Mouse (Mus musculus): Measurements from ENCODE around the gene Tbc1d8.

Tbc1d8 gene

DNA sequence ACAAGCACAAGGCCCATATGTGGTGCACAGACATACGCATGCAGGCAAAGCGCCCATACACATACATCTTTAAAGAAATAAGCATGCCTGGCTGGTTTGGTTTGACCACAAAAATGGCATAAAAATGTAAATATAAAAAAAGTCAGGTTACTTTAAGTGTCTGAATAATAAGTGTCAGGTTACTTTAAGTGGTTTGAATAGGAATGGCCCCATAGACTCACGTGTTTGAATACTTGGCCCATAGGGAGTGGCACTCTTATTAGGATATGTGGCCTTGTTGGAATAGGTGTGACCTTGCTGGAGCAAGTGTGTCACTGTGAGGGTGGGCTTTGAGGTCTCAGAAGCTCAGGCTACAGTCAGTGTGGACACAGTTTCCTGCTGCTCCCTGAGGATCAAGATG is 83.9 kb downstream of the Tbc1d8 start:
- no peak for DNase-seq (ENCODE audit: low read depth, low spot score)

DNA sequence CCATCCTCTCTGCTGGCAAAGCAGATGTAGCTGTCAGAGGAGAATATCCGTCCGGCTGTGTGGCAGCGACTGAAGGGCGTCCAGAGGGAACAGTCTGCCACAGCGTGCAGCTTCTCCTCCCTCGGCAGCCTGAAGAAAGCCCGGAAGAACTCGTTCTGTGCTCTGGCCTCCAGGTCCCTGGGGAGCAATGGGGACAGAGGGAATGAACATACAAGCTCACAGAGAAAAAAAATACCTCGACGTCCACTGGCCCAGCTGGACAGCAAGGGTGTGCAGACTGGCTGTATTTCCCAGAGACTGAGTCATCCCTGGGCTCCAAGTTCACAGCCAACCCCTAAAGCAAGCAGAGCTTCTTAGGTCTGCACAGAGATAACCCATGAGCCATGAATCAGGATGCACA is 84.5 kb downstream of the Tbc1d8 start:
- no peak for DNase-seq (ENCODE audit: low read depth, low spot score)

DNA sequence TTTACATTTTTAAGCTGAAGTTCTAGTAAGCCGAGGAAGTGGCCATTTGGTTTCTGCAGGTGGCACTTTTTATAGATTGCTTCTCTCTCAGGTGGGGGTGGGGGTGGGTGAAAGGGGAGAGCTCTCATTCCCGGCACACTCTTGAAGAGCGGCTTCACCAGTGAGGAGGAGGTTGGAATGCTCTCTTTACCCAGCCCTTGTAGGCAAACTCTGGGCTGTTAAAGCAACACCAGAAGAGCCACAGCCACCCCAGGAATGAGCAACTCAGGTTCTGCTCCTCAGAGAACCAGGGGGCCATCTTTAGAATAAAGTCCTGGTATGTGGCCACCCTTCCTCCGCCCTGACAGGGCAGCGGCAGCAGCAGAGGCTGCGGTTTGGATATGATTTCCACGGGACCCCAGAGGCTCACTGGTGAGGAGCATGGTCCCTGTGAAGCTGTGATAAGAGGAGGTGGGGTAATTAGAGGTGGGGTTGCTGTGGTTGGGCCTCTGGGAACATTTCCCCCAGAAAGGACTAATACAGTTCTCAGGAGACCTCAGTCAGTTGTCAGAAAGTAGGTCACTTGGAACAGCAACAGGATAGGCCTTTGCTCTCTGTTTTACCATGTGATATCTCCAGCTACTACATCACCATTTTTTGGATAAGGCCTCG is 85.2 kb downstream of the Tbc1d8 start:
- no peak for DNase-seq (ENCODE audit: low read depth, low spot score)

DNA sequence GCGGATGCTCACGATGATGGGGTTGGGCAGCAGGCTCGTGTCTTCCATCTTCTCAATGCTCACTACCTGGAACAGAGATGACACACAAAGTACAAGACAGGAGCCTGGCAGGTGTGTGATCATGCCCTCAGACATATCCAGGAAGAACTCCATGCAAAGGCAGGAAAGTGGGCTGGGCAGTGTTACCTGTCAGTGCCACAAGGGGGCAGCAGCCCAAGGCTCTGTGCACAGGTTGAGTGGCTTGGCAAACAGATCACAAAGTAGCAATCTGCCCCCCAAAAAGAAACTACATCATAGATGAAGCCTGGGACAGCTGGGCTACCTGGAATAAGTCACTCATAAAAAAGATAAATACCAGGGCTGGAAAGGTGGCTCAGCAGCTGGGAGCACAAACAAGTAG is 86.4 kb downstream of the Tbc1d8 start:
- DNase-seq (ENCODE audit: low read depth, low spot score) = peak; percentile 33

DNA sequence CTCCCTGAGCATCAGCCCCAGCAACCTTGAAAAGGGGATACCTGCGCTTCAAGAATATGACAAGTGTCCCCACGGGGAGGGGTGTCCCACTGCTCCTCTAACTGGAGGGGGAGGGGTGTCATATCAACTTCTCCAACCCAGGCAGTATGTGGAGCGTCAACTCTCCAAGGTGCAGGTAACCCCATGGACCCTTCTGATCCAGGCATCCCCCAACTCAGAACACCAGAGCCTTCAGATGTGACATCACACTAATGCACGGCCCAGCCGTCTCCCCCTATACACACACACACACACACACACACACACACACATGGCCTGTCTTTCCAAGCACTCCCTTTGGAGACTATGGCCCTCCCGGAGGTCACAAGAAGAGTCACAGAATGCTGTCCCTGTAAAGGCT is 86.9 kb downstream of the Tbc1d8 start:
- no peak for DNase-seq (ENCODE audit: low read depth, low spot score)

DNA sequence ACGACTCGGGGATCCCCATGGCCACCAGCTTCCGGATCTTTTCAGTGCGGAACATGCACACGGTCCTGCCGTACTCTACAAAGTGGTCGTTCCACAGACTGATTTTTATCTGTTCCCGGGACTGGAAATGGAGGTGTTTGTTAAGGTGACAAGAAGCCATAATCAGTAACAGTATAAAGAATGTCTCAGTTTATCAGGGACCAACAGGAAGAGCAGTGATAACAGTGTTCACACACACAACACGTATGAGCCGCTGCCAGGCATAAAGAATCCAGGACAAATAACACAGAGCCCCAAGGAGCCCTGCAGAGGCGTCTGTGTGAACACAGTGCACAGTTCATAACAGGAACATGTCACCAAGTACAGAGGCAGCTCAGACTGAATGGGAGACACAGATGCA is 89.2 kb downstream of the Tbc1d8 start:
- DNase-seq (ENCODE audit: low read depth, low spot score) = no peak

DNA sequence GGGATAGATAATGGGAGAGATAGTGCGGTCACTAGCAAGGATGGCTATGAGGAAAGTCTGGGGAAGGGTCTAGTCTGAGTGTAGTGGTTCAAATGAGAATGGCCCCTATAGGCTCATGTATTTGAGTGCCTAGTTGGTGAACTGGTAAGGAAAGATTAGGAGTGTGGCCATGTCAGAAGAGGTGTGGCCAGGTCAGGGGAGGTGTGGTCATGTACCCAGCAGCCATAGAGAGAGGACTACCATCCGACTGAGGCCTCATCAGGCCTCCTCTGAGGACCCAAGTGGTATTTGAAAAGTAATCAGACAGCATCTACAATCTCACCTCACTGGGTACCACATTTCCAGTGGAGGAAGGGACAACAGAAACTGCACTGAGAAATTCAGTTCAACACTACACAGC is 90.4 kb downstream of the Tbc1d8 start:
- no peak for DNase-seq (ENCODE audit: low read depth, low spot score)

DNA sequence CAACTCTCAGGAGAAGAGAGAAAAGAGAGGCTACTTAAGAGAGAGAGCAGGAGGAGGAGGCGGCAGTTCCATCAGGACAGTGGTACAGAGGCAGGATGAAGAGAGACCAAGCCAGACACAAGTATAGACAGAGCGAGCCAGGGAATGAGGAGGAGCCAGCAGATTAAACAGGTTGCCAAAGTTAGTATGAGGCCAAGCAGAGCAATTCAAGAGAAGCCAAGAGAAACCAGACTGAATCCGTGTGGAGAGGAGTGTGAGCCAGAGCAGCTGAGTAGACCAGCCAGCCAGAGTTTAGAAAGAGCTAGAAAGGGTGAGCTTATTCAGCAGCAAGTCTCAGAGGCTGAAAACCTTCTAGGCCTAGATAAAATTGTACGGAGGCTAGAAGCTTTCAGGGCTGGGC is 91.1 kb downstream of the Tbc1d8 start:
- DNase-seq (ENCODE audit: low read depth, low spot score) = no peak

DNA sequence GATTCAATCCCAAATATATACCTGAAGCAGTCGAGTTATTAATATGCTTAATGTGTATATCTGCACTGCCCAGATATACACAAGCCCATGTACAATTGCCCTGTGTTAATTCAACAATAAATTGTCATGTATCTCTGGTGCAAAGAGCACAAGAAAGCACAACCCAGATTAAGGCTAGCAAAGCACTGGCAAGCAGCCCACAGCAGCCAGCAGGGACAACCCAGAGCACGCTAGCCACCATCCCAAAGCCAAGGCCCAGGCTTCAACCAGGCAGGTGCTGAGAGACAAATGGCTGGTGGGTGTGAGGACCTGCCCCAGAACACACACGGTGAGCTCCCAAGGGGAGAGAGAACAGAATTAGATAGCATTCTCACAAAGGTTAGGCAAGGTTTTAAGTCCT is 92.1 kb downstream of the Tbc1d8 start:
- DNase-seq (ENCODE audit: low read depth, low spot score) = no peak

DNA sequence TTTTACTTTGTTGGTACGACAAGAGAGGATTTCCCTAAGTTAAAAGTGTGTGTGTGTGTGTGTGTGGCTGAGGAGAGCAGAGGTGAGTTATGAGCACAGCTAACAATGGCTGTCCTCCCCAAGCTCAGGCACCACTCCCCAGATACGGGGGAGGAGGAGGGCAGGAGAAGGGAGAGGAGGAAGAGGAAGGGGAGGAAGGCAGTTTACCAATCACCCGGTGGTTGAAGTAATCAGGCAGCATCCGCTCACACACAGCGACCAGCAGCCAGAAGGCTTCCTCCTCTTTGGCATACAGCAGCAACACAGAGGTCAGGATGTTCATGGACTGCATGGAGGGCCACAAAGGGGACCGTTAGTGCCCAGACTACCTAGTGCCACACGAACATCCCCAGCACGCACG is 93.6 kb downstream of the Tbc1d8 start:
- DNase-seq (ENCODE audit: low read depth, low spot score) = no peak

DNA sequence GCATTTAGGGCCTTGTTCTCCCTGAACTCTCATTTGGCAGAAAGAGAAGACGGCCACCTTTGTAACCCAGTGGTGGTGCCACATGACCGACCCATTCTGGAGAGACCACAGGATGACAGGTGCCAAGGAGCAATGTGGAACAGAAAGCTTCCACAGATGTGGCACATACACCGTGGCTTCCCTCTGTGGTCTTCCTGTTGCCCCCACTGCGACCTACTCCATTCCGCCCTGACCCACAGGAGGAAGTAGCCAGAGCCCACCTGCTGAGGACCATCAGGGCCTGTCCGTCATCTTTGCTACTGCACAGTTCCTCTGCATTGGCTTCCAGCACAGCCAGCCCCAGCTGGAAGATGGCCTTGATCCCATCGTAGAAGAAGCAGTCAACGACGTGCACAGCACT is 97.5 kb downstream of the Tbc1d8 start:
- DNase-seq (ENCODE audit: low read depth, low spot score) = no peak

DNA sequence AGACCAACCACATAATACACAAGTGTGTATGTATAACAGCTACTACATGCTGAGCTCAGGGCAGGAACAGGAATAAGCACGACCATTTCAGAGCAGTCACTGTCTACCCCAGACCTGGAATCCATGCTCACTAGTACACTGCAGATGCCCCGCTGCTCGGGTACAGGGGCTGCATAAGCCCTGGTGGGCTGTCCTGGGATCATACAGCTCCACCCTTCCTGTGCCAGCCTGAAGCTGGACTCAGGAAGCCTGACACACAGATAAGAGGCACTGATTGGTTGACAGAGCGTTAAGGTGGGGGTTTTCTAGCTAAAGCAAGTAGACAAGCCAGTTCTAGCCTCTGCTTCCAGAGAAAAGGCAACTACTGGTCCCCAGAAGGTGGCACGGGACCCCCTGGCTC is 99.5 kb downstream of the Tbc1d8 start:
- DNase-seq (ENCODE audit: low read depth, low spot score) = no peak

DNA sequence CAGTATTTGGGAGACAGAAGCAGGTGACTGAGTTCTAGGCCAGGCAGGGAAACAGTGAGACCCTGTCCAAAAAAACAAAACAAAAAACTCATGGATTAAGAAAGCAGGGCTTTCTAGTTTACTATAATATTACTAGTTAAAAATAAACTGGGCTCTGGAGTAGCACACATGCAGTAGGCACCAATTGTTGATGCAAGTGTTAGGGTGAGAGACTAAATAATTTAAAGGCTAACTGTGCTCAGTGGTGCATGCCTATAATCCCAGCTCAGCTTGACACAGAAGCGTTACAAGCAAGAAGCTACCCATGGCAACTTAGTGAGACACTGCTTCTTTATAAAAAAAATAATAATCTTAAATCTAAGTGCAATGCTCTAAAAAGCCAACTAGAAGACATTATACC is 100.0 kb downstream of the Tbc1d8 start:
- DNase-seq (ENCODE audit: low read depth, low spot score) = no peak

DNA sequence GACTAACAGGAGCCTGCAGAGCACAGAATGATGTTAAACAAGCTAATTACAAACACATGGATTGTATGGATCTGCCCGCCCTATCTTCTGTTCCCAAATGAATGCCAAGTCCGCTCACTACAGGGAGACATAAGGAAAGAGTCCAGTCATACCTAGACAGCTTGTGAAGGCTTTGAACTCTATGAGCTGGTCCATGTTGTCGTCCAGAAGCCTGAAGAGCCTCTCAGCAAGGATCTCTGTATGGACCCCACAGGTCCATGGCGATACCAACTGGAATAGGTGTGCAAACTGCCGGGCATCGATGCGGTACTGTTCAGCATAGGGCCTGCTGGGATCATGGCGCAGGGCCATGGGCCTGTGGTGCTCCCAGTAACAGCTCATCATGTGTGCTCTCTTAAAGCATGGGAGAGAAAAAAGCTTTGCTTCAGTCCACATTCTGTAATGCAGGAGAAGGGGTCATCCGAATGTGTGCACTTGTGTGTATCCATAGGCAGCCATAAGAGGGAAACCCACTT is 101.8 kb downstream of the Tbc1d8 start:
- no peak for DNase-seq (ENCODE audit: low read depth, low spot score)

DNA sequence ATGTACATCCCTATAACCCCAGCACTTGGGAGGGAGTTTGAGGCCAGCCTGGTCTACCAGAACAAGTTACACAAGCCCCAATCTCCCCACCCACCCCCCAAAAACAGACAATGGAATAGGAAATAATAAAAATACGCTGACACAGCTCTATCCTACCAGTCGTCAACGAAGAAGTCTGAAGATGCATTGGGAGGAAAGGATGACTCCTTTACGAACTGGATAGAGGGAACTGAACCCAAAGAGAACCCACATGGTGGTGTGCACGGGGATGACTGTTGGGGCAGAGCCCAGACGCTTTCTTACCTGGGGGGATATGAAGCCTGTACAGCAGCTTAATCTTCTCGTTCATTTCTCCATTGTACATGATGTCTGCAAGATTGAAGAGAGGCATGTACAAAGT is 102.4 kb downstream of the Tbc1d8 start:
- DNase-seq (ENCODE audit: low read depth, low spot score) = no peak

DNA sequence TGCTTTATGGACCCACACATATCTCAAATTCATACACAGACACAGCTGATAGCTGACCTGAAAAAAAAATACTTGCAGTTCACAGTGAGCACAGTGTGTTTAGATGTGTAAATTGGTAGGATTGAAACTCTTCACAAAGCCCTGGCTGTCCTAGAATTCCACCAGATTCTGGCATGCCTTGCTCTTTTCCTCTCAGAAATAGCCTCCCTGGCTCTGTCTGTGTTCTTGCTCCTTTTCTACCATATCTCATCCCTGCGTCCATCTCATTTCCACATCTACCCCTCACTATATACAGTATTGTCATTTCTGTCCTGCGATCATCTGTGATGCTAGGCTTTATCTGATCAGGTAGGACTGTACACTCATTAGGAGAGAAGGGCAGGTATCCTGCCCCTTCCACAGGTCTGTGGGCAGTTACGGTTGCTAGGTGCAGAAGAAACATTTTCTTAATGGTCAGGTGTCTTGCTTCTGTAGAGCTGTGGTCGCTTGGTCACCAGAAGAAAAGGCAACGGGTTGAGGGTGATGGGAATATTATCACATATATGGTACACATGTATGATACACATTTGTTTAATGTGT is 104.2 kb downstream of the Tbc1d8 start:
- no peak for DNase-seq (ENCODE audit: low read depth, low spot score)

DNA sequence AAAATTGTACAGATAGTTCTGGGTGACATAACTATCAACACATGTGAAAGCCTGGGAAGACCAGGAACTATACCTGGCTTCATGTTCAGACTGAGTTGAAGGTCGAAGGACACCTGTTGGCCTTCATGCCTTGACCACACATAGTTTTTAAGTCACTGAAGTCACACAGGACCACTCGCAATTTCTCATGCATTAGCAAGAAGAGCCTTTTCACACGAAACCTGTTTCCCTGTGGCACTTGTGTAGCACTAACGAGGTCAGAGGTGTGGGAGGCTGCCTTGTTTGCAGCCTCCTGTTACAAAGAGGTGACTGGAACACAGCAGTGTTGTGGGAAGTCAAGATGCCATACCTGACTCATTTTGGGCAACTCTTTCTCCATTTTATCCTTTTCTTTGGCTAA is 105.2 kb downstream of the Tbc1d8 start:
- no peak for DNase-seq (ENCODE audit: low read depth, low spot score)

DNA sequence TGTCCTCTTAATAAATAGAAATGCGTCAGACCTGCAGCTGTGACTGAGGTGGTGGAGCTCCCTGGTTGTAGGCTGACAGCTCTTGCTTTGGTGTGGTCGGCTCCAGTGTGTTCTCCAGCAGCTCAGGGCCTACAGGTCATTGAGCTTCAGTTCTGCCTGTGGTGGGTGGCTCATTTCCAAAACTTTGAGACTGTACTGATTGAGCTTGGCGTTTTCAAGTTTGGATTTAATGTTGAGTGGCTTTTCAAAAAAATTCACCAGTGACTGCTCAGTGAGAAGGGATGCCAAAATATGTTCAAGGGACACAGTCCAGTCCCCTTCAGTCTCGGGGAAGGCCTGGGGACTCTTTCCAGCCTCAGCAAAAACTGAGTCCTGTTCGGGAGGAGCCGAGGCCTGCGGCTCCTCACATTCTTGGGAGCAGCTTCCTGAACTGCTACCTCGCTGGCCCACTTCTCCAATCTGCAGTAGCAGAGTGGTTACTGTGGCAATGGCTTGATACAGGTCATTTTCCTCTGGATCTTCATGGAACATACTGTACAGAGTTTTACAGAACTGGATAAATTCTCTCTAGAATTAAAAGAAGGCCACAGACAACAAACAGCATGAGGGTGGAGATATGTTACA is 106.2 kb downstream of the Tbc1d8 start:
- no peak for DNase-seq (ENCODE audit: low read depth, low spot score)

DNA sequence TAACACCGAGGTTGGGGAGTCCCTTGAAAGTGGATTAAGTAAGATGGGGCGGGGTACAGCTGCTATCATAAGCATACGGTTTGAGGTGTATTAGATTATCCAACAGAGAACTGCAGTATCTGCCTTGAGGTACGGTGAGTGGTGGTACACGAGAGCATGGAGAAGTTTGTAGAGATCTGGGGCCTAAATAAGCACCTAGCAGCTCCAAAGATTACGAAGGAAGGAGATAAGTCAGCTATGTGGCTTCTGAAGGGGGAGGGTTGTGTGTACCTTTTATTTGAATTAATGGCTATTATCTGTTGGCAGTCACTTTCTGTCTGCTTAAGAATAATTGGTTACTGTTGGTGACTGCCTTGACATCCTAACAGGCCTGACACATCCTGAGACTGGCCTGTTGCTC is 108.1 kb downstream of the Tbc1d8 start:
- no peak for DNase-seq (ENCODE audit: low read depth, low spot score)

DNA sequence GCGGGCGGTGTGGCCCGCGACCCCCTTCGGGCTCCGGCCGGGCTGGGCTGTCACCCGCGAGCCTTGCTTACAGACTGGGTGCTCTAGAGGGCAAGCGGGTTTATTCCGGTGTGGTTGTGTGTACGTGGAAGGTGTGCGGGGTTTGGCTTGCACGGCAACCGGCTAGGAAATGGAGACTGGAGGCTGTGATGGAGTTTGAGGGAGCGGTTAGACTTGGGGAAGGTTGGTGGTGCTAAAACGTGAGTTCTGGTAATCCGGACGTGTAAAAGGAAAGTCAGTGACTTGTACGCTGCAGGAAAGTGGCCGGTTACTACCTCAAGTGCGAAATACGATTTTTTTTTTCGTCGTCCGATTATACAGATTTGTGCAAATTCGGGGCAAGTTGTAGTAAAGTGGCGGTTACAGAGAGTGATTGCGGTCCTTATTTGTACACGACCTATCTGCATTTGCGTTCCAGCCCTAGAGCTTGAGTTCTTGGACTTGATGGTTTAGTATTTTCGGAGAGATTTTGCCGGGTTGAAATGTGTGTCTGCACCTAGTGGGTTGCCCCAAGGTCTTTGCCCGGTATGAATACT is 110.2 kb downstream of the Tbc1d8 start:
- no peak for DNase-seq (ENCODE audit: low read depth, low spot score)

DNA sequence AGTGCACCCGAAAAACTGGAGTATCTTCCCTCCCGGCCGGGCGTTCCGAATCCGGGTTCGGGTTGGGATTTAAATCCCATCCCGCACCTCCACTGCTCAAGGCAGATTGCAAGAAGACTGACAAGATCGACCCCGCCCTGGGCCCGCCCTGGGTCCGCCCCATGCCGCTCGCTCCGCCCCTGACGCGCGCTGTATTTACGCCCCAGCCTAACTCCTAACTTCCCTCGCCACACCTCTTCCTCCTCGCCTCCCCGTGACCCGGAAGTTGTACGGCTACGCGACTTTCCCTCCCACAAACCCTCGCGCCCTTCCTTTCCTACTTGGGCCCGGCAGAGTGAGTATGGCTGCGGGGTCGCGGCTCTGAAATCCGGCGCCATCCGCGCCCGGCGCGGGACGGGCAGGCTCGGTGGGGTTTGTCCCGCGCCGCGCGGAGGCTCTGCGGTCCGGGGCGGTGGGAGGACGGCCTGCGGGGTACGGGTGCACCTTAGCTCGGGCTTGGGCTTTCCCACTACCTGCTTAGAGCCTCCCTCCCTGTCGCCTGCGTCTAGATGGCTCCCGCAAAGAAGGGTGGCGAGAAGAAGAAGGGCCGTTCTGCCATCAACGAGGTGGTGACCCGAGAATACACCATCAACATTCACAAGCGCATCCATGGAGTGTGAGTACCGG is 110.8 kb downstream of the Tbc1d8 start, which contains the start of gene Rpl31:
Rpl31 (plus strand) TSS at position 242 of the 666 bp plus-strand sequence.
- DNase-seq (ENCODE audit: low read depth, low spot score) = peak; percentile 91

DNA sequence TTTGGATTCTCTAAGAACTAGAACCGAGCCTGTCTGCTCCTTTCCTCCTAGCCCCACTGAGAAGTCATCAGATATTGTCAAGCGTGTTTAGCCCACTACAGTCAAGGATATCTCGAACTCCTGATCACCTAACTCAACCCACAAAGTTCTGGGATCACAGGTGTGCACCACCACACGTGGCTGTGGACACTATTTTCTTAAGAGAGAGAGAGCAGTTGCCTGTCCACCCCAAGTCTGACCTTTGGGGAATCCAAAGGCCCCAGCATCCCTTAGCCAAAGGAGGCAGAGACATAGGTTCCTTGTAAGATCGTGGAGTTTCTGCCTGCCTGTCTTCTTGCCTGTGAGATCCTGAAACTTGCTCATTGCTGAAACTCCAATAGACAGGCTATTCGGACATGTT is 111.5 kb downstream of the Tbc1d8 start:
- DNase-seq (ENCODE audit: low read depth, low spot score) = no peak
